Mouse (Mus musculus): Measurements from ENCODE around the gene 1110008P14Rik. TPM values are rescaled to one million over a fixed set of nuclear protein-coding genes. Genes with fewer than 3 reads are reported as not detected.
"Not testable (repeated sequence)": the region's sequence is repeated elsewhere in the genome, so short reads cannot be mapped to it uniquely, and the experiment has no call there.

Gene 1110008P14Rik
- polyA plus RNA-seq, 1 experiment from 2014 or later = 66.9 TPM

DNA sequence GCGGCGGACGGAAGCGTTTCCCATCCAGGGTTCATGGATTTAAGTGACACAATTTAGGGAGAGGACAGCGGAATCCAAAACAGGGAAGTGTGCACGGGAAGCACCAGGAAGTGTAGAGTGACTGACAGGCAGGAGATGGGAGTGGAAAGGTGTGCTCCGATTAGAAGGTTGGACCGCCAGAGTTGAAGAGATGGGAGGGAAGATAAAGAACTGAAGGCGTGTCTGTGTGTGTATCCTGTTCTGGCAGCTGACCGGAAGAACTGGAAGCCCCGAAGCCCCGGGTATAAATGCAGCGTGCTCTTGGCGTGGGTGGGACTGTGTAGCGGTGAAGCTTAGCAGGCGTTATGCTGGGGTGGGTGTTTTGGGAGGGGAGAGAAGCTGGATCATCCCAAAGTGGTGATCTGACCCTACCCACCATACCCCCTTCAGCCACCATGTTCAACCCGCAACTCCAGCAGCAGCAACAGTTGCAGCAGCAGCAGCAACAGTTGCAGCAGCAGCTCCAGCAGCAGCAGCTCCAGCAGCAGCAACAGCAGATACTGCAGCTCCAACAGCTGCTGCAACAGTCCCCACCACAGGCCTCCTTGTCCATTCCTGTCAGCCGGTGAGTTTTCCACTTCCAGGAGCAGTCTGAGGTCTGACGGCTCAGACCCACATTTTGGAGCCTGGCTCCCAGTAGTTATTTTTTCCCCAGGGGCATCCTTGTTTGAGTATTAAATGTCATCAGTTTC, 18.2 kb downstream of the 1110008P14Rik start:
- DNase-seq (ENCODE audit: low spot score) = peak; percentile 19

DNA sequence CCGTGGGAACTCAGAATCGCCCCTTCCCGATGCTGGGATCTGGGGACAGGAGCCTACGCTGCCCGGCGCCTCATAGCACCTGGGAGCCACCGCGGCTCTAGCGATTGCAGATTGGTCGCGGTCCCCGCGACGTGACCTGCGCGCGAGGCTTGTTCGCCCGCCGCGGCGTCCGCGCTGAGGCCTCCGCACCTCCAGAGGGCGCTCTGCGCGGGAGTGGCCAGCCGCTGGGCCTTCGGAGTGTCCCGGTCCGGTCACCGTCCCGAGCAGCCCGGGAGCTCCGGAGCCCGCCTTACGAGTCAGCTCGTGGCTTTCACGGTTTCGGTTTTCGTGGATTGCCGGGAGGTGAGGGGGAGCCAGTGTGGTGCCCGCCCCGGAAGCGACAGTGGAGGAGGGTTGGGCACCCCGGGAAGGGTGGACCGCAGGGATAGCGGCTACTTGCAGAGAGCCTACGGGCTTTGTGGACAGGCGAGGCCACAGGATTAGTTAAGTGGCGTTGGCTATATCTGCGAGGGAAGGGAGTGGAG, 18.9 kb downstream of the 1110008P14Rik start:
- peak; percentile 85 for DNase-seq (ENCODE audit: low spot score)

DNA sequence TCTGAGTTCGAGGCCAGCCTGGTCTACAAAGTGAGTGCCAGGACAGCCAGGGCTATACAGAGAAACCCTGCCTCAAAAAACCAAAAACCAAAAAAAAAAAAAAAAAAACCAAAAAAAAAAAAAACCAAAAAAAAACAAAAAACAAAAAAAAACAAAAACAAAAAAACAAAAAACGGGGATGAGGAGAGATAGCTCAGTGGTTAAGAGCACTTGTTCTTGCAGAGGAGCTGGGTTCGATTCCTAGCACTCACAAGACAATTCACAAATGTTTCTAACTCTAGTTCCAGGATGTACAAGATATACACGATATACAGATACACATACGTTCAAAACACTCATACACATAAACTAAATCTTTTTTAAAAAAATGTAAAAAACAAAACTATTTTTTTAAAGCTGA, 19.5 kb downstream of the 1110008P14Rik start:
- DNase-seq (ENCODE audit: low spot score) = not testable (repeated sequence)

DNA sequence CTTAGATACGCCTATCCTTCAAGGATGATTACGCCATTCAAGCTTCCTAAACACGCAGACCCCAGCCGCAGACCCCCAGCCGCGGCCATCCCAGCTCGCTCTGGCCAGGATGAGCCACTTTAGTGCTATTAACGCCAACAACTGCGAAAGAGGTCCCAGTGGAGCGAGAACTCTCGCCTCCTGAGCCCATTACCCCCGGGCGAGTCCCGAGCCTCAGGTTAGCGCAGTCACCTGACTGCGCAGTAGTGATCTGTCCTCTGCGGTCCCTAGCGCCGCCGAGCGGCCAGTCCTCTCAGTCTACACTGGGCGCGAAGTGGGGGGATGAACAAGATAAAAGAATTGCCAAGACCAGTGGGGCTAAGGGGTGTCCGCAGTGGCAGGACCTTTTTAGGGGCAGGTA, 20.3 kb downstream of the 1110008P14Rik start:
- DNase-seq (ENCODE audit: low spot score) = peak; percentile 35

DNA sequence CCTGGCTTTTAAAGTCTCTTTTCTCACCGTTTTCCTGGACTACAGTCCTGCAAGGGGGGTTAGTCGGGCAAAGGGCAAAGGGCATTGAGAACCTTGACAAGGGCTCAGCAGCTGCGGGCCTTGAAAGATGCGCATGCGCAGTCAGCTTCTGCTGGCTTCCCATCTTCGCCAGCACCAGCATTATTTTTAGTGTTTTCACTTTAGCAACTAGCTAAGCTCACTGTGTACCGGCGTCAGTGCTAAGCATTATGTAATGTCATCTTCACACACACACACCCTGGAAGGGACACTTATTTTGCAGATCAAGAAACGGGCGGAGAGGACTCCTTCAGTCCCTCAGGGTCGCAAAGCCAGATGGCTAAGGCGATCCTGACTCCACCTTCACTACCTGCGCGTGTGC, 21.0 kb downstream of the 1110008P14Rik start:
- DNase-seq (ENCODE audit: low spot score) = peak; percentile 76

DNA sequence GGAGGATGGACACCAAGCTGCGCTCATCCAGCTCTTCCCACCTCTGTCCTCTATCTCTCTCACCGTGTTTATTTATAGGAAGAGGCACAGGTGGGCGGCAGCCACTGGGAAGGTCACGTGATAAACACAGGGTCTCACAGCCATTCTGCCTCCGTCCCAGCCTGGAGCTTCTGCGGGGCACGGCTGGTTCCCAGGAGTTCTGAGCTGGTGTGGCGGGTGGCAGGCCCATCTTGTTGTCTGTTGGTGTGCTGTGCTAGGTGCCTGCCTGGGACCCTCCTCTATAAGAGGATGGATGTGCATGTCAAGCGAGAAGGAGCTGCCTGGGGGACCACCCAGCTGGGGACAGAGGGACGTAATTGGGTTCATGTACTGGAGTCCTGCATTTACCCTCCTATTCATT, 23.4 kb downstream of the 1110008P14Rik start:
- no peak for DNase-seq (ENCODE audit: low spot score)

DNA sequence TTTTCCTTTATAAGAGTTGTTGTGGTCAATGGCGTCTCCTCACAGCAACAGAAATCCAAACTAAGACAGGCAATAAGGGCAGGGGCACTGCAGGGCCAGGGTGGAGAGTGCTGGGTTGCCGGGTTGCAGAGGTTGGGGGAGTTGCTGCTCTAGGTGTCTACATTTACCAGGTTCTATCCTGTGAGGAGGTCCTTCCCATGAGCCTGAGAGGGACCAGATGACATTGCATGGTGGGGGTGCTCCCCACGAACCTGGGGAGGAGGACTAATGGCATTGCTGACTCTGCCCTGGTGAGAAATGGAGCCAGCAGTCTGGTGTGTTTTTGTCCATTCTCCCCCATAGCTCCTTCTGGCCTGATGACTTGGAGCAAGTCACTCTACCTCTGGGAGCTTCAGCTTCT, 24.0 kb downstream of the 1110008P14Rik start:
- DNase-seq (ENCODE audit: low spot score) = no peak

DNA sequence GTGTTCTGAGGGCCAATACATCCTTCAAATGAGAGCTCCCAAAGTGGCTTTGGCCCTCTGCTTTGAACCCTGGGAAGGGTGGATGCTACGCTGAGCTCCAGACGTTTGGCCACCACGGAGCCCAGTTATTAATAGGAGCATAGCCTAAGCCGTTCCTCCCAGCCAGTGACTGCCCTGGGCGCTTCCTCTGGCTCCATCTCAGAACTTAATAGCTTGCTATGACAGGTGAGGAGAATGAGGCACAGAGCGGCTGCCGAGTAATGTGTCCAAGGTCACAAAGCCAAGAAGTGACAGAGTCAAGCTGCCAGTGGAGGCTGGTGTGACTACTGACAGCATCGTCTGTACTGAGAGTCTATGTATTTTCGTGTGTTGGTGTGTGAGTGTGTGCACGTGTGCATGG, 25.5 kb downstream of the 1110008P14Rik start:
- DNase-seq (ENCODE audit: low spot score) = no peak

DNA sequence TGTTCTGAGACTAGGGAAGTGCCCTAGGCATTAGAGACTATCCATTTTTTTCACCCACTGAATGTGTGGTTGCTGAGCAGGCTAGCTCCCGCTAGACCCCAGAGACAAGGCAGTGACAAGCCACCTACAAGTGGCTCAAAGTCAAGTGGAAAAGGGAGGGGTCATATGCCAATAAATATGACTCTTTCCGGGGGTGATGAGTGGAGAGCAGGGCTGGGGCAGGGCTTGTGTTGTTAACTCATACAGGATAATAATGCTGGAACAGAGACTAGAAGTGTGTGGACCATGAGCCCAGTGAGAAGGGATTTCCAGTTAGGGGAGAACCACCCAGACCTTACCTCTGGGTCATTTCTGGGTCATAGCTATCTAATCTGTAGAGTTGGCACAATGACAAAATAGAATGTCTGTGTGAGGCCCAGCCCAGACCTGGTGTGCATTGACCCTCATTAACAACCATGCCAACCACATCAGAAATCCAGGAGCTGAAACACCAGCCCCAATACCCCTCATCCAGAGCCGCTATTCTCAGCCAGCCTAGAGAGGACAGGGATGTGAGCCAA, 27.3 kb downstream of the 1110008P14Rik start:
- DNase-seq (ENCODE audit: low spot score) = no peak

DNA sequence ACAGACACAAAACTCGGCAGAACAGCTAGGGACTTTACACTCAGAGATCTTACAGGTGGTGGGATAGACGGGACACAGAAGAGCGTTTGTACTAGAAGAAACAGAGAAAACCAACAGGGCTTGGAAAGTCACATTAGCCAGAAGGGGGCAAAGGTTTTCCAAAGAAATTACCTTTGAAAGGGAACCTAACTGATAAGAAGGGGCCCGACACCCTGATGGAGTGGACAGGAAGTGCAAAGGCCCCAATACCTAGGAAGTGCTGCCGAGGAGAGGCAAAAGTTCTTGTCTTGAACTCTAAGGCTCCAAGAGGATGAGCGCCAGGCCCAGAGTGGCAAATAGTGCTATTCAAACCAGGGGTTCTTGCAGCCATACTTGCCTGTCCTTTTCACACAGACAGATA, 27.9 kb downstream of the 1110008P14Rik start:
- no peak for DNase-seq (ENCODE audit: low spot score)

DNA sequence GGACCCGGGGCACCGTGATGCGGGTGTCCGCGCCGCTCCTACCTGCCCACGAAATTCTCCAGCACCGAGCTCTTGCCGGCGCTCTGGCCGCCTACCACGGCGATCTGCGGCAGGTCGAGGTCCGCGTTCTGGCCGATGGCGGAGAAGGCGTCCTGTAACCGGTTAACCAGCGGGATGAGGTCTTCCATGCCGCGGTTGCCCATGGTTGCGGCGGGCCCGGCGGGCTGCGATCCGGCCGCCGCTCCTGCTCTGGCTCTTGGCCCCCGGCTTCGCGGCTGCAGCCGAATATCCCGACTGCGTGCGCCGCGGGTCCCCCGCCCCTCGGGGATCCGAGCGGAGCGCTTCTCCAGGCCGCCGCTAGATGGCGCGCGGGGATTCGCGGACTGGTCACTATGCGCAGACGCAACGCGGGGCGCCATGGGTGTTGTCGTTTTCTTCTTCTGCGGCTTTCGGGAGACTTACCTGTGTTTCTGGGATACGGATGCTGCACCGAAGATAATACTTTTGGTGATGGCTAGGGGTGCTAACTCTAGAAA, 28.7 kb downstream of the 1110008P14Rik start, which contains the start of gene Dnm1:
Dnm1 (minus strand) TSS at position 332 of the 536 bp plus-strand sequence.
- peak; percentile 83 for DNase-seq (ENCODE audit: low spot score)

DNA sequence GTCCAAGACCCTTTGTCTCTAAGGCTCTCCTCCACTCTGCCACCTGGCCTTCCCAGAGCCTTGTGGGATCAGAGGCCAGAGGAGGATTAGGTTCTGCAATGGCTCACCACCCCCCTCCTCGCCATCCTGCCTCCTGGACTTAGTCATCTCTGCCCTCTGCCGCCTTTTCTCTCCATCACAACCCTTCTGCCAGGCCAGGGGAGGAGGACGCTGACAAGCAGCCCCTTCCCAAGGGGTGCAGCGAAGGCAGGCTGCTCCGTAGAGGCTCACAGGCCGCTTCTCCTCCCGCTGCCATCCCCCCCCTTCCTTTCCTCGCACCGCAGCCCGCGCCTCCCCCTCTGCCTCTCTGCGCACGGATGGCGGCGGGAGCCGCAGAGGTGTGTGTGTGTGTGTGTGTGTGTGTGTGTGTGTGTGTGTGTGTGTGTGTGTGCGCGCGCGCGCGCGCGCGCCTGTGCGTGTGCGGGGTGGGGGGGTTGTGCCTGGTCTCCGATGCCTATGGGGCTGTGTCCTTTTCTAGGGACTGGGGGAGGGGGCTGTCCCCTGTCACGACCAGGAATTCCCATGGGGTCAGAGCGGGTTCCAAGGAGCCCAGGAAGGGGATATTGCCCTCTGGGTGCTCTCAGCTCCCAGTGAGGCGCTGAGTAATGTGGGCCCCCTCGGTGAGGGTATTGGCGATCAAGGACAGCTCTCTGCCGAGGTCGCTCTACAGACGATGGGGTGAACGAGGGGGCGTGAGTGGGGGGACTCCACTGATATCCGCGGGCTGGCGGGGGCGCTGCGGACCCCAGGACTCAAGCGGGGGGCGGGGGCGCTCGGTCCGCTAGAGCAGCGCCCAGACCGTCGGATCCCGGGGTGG, 29.4 kb downstream of the 1110008P14Rik start, which contains the start of gene Ciz1:
Ciz1 (plus strand) TSS at position 177 of the 856 bp plus-strand sequence.
- peak; percentile 55 for DNase-seq (ENCODE audit: low spot score)

DNA sequence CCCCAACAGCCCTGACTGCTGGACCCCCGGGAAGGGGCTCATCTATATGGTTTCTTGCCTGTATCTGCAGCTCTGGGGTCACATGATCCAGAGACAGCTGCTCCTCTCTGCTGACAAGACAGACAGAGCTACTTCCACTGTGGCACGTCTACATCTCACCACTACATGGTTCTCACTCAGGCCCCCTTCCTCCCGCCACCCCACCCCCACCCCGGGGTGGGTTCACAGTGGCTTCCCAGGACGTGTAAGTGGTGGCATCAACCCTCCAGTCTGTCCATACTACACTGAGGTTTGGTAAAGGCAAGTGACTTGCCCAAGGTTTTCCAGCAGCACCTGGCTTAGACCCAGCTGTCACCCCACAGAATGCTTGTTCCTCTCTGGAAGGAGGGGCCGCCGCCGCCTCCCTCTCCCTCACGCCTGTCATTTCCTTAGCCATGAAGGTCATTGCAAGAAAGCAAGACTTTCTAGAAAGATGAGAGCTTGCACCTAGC, 30.2 kb downstream of the 1110008P14Rik start:
- DNase-seq (ENCODE audit: low spot score) = peak; percentile 7

DNA sequence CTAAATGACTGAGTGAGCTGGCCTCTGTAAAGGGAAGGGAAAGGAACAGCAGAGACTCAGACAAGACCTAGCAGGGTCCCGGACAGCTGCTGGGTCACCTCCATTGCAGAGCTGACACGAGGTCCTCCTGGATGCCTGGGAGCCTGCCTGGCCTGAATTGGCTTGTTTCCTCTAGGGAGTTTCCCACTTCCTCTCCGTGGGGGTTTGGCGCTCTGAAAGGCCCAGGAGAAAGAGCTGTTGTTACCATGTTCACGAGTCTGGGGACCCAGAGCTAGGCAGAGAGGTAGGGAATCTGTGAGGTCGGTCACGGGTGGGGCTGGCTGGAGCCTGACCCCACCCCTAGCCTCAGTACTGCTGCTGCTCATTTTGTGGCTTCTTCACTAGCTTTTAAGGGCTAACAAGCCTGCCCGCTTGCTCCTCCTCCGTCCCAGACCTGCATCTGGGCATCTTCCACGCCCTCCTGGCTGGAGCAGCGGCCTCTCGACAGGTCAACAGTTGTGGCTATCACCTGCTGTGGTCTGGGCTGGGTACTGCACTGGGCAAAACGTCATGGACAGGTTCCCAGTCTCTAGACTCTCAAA, 31.2 kb downstream of the 1110008P14Rik start:
- no peak for DNase-seq (ENCODE audit: low spot score)

DNA sequence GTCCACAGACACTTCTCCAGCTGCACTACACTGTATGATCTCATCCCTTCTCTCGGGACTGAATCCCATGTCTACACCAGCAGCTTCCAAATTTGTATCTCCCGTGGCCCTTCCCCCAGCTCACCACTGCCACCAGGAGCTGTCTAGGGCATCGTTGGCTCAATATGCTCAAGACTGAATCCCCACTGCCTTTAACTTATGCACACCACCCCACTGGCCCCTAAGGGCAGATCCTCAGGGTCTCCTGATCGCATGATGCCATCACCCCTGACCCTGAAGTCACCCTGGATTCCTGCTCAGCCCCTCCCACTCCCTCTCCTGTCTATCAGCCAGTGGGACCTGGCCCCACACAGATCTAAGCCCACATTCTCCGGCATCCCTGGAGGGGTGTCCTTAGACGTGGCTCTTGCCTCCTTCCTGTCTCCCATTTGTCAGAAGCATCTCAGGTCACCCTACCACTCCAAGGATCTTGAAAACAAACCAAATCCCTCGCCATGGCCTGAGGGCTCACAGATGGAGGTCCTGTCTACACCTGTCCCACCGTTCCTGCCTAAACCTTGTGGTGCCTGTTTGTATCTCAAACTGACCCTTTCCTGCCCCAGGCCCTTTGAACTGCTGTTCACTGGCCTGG, 32.0 kb downstream of the 1110008P14Rik start:
- DNase-seq (ENCODE audit: low spot score) = no peak

DNA sequence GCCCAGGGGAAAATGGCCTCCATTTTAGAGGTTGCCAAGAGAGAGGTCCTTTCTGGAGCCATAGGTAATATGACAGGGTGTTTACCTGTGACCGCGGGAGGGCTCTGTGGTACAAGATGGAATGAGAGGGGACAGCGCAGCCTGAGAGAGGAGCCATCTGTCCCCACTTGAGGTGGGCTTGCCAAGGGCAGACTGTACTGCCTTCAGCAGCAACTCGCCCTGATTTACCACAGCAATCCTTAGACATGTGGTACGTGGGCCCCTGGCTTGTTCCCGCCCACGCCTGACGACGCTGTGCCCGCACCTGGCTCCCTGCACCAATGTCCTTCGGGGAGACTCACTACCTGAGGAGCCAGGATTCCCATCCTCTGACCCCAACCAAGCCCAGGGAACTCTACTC, 33.4 kb downstream of the 1110008P14Rik start:
- no peak for DNase-seq (ENCODE audit: low spot score)

DNA sequence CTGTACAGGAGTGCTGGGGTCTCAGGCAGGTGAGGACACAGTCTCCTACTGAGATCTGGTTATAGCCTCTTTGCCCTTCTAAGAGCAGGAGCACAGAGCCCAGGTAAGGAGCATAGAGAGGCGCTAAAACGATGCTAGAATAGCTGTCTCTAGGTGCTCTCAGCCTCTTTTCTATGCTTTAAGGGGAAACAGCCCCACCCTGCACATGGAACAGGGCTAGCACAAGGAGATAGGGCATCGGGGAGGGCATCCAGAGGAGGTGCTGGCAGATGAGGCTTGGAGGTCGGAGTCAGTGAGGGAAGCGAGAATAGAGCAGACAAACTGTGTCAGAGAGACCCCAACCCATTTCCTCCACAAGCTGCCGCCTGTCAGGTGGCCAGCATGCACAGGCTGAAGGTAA, 34.7 kb downstream of the 1110008P14Rik start:
- no peak for DNase-seq (ENCODE audit: low spot score)

DNA sequence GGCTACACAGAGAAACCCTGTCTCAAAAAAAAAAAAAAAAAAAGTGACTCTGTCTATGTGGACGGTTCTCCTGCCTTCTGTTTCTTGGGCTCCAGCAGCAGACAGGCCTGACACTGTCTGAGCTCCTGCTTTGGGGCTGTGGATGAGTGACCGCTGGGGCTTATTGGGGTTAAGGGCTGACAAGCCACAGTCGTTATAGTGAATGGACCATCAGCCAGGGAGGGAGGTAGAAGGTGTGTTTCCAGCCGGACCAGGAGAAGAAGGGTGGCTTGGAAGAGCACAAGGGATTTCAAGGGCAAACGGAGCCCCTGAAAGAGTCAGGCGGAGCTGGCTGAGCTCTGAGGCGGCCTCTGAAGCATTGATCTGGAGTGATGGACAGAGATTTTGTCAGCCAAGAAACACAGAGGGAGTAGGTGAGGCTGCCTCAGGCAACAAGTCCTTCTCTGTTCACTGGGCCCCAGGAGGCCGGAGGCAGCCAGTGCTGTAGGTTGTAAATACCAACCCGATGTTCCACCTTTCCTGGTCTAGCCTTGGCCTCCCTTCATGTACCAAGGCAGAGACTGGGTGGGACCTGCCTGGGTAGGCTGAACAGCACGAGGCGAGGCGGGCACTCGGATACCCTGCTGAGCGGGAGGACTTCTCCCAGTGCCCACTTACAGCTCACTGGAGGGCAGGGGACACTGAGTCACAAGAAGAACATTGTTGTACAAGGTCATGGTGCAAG, 37.0 kb downstream of the 1110008P14Rik start:
- DNase-seq (ENCODE audit: low spot score) = no peak

DNA sequence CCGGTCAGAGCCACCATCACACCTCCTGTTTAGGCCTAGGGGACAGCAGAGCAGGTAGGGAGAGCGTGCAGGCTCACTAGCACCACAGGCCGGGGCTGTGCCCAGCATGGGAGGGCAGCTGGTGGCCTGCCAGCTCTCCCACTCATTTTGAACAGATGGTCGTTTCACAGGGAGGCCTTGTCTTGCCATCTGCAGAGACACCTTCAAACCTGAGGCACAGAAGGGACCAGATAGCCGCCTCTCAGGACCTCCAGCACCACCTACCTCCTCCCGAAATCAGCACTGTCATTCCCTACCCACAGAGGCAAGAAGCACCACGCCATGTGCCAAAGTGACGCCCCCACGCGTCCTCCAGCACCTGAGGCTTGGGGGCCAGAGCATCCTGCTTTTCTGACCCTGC, 37.7 kb downstream of the 1110008P14Rik start:
- DNase-seq (ENCODE audit: low spot score) = no peak

DNA sequence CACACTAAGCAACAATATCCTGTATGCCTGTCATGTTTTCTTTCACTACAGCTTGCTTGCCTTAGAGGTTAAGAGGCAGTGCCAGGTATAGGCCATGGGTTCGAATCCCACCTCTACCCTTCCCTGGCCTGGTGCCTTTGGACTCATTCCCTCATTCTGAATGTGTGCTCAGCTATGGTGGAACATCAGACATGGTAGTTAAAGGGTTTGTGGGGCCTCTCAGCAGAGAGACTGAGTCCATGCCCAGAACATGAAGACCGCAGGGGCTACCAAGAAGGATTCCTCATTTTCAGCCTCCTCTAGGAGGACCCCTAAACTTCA, 38.4 kb downstream of the 1110008P14Rik start:
- DNase-seq (ENCODE audit: low spot score) = no peak

All from thymus, postnatal 0 days (tissue).